Mouse (Mus musculus): ENCODE data around the gene Dapk2.
A peak's percentile ranks its signal among the peaks of the same experiment; 100 is the strongest.
"Not testable (repeated sequence)": the region's sequence is repeated elsewhere in the genome, so short reads cannot be mapped to it uniquely, and the experiment has no call there.

The Dapk2 gene

GRCm38 (mm10) chr9:66274657-66275056 lies 116.6 kb downstream of the Dapk2 start:
- DNase-seq (ENCODE audit: low spot score in 2 of 2): no peak

- DNase-seq (ENCODE audit: low spot score in 2 of 2): no peak
Observed at GRCm38 (mm10) chr9:66275267-66275991, 117.4 kb downstream of the Dapk2 start.

DNA sequence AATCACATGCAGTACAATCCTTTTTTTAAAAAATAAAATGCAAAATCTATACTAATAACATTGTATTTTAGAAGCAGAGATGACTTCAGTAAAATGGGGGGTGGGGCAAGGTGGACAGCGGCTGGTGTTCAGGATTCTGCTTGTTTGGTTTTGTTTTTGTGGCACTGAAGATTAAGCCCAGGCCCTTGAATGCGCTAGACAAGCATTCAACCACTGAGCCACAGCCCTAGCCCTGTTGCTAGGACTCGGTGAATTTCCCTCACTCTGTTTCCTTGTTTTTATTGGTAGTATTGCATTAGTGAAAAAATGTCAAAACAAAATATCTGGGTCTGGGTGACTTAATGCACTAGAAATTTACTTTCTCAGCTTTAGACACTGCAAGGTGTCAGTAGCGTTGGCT lies 118.0 kb downstream of the Dapk2 start:
- DNase-seq (ENCODE audit: low spot score in 2 of 2): no peak

- peak; percentile 50 to 70 for DNase-seq (ENCODE audit: low spot score in 2 of 2)
Observed at GRCm38 (mm10) chr9:66276697-66277385, 118.8 kb downstream of the Dapk2 start.

DNA sequence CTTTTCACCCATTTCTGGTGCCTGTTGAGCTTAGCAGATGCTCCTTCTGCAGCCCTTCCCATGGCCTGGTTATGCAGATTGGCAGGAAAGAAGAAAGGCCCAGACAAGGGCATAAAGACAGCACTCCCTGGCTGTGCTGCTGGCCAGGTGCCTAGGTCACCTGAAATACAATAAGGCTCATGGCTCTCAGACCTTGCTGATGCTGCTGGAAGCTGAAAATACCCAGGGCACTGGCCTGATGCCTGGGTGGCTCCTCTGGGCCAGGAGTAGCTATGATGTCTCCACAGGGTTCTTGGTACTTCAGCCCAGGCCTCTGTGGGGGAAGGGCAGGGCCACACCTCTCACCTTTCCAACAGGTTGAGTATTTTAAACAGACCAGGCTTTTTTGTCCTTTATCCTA lies 121.6 kb downstream of the Dapk2 start:
- DNase-seq (ENCODE audit: low spot score in 2 of 2): no peak

DNA sequence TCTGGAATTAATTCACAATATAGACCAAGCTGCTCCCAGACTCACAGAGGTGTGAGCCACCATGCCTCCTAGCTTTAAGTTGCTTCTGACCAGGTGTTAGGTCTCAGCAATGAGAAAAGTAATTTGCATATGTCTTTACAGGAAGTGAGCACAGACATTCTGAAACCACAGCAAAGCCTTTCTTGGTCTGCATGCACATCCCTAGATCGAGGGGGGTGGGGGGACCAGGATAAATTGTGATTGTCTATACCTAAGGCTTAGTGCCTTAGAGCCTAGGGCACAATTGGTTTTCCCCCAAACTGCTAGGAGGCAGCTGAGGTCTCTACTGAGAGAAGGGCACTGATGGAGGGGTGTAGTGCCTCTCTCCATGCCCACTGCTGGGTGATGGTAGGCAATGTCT lies 122.5 kb downstream of the Dapk2 start:
- DNase-seq (ENCODE audit: low spot score in 2 of 2): peak in 1 of 2 experiments; percentile 41

DNA sequence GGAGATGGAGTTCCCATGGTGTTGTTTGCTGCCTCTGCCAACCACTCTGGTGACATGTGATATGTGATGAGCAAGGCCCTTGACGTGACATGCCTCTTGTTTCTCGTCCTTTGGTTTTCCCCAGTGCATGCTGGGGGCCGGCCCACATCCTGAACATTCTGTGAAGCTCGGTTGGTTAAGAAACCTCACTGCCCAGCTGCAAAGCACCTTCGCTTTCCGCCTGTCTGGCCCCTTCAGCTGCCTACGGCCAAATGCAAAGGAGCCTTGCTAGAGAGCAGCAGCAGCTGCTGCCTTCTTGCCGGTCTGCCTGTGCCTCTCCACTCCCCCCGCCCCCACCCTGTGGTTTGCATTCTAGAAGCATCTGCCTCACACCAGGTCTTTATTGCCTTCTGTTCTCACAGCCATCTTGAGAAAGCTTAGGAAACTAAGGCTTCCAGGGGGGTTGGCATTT lies 123.5 kb downstream of the Dapk2 start:
- peak; percentile 34 to 67 for DNase-seq (ENCODE audit: low spot score in 2 of 2)

- DNase-seq (ENCODE audit: low spot score in 2 of 2): peak in 1 of 2 experiments; percentile 44
Observed at GRCm38 (mm10) chr9:66282582-66282981, 124.6 kb downstream of the Dapk2 start.

DNA sequence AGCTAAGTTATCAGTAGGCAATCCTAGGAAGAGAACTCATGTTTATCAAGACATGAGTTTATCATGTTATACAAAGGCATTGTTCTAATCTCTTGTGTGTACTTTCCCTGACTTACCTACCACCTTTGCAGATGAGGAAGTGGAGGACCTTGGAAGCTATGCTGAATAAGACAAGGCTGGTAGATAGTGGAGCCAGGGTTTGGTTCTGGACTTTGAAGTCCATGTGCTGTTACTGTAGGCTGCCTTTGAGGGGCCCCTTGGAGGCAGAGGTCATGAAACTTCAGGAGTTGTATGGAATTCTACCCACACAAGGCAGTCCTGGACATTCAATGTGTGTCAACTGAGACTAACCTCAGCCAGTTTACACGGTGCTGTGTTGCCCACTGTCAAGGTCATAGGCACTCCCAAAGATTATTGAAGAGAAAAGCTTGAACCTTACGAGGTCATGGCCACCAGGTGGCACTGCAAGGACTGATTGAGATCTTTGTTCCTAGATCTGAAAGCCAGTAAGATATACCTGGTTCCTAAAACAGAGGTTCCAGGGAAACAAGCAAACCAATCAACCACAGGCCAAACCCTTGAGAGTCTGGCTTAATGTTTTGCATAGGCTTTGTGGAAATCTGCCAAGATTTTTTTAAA lies 125.7 kb downstream of the Dapk2 start:
- peak; percentile 66 to 85 for DNase-seq (ENCODE audit: low spot score in 2 of 2)

DNA sequence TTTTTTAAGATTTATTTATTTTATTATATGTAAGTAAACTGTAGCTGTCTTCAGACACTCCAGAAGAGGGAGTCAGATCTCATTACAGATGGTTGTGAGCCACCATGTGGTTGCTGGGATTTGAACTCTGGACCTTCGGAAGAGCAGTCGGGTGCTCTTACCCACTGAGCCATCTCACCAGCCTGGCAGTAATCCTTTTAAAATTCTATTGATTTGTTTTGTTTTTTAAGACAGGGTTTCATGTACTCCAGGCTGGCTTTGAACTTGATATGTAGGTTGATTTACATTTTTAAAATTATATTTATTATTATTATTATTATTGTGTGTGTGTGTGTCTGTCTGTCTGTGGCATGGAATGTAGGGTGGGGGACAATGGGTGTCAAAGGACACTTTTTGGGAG lies 127.2 kb downstream of the Dapk2 start:
- DNase-seq (ENCODE audit: low spot score in 2 of 2): not testable (repeated sequence)

DNA sequence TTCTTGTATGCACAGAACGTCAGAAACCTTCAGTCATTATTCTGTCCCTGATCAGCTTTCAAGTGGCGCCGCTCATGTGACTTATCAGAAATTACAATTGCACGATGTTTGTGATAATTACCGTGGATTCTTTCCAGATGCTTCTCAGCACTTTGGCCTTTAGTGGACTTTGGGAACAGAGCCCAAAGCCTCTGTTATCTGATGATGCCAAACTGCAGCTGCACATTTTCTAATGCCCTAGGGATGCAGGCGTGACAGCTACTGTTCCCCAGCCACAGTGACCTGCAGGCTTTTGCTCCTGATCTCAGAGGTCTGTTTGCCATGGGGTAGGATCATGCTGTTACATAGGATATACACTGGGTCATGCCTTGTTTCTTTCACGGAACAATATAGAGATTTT lies 127.9 kb downstream of the Dapk2 start:
- no peak for DNase-seq (ENCODE audit: low spot score in 2 of 2)

- no peak for DNase-seq (ENCODE audit: low spot score in 2 of 2)
Observed at GRCm38 (mm10) chr9:66290727-66291126, 132.7 kb downstream of the Dapk2 start.

GRCm38 (mm10) chr9:66293319-66293718 lies 135.3 kb downstream of the Dapk2 start:
- DNase-seq (ENCODE audit: low spot score in 2 of 2): no peak

- DNase-seq (ENCODE audit: low spot score in 2 of 2): no peak
Observed at GRCm38 (mm10) chr9:66294227-66294626, 136.2 kb downstream of the Dapk2 start.

DNA sequence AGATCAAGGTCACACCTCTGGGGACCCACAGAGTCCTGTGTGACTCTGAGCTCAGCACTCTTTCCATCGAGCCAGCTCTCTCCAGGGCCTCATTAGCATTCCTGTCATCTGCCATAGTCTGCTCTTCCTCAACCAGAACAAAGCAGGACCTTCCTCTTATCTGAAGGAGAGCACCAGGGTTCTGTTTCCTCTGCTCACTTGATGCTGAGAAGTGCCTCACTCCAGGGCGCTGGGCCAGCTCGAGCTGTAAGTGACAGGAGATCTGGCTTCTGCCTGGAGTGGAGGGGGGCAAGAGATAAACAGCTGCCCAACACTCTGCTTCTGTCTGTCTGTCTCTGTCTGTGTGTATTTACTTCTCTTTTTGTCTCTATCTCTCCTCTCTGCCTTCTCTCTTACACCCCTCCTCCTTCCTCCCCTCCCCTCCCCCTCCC lies 137.0 kb downstream of the Dapk2 start:
- peak; percentile 37 to 64 for DNase-seq (ENCODE audit: low spot score in 2 of 2)

- no peak for DNase-seq (ENCODE audit: low spot score in 2 of 2)
Observed at GRCm38 (mm10) chr9:66295577-66296120, 137.6 kb downstream of the Dapk2 start.

DNA sequence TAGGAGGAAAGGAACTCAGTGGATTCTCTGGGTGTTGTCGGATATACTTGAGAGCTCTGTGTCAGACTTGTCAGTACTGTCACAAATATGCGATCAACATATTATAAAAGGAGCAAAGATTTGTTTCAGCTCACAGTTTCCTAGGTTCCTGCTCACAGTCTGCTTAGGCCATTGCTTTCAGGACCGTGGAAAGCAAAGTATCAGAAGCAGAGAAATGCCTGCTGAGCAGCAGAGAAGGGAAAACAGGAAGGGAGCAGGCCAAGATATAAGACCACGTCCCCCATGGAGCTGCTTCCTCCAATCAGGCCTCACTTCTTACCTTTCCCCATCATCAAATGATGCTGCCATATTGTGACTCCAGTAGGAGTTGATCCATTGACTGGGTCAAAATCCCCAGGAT lies 140.8 kb downstream of the Dapk2 start:
- DNase-seq (ENCODE audit: low spot score in 2 of 2): no peak

GRCm38 (mm10) chr9:66300448-66301027 lies 142.5 kb downstream of the Dapk2 start:
- no peak for DNase-seq (ENCODE audit: low spot score in 2 of 2)

GRCm38 (mm10) chr9:66304320-66305090 lies 146.5 kb downstream of the Dapk2 start:
- no peak for DNase-seq (ENCODE audit: low spot score in 2 of 2)

DNA sequence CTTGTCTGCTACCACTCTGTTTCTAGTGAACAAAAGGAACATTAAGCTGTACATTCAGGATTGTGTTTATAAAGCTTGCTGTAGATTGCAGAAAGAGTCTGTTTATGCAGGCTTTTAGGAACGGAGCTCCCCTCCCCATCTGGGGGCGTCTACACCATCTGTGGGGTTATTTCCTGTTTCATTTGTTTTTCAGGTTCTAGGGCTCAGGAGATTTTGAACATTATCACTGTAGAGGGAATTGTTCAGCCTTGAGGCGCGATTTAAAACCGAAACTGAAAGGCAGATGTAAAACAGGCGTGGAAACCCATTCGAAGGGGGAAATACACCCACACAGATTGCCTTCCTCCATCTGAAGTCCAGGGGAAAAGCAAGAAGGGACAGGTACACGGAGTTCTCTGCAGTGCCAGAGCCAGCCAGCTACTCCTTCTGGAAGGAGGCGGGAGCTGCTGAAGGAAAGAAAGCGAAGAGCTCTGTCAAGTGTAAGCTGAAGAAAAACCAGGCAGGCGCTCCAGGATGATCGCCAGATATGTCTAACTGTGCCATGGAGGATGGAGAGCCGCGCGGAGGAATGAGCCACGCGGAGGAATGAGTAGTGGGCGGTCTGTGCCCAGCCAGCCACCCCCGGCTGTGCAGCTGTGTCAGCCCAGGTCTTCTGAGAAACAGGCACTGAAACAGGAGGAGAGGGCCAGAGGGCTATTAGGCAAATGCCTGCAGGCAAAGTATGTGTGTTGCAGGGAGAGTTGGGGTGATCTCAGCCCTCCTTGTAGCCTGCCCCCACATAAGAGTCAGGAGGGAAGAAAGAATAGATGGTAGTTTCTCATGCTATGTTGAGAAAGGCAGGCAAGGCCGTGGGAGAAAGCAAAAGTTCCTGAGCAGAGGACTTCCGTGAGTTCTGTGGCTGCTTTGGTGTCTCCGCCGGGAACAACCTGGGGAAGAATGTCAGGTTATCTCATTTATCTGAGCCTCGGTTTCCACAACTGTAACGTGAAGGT lies 147.4 kb downstream of the Dapk2 start:
- DNase-seq (ENCODE audit: low spot score in 2 of 2): peak; percentile 38 to 47

Data from spleen, postnatal 10 days (tissue).